Mouse (Mus musculus) intestine, postnatal 0 days (tissue): ENCODE data around the gene Ndufs5. TPM values are rescaled to one million over a fixed set of nuclear protein-coding genes. Genes with fewer than 3 reads are reported as not detected.

ENCODE experiments used
- ATAC-seq: fragments of 200-750 bp; cut with Nextera tagmentation; 2 replicates; pipeline ENCODE4 v1.8.0; 2017; ENCODE audit warnings: mild to moderate bottlenecking, moderate TSS enrichment, moderate library complexity
- H3K27ac ChIP-seq: fragments of 300-500 bp; sonication (generic); 2 replicates; pipeline ENCODE4 v1.5.1; 2014; ENCODE audit warnings: mild to moderate bottlenecking, low read depth, low read length, moderate library complexity
- H3K27me3 ChIP-seq: fragments of 300-500 bp; sonication (generic); replicated peaks from 2 replicates; pipeline ENCODE4 v1.6.1; 2014; ENCODE audit warnings: low read length, mixed read lengths; ENCODE audit not compliant: control insufficient read depth, insufficient read depth
- H3K36me3 ChIP-seq: fragments of 300-500 bp; sonication (generic); 2 replicates; pipeline ENCODE4 v1.6.1; 2014; ENCODE audit warnings: mild to moderate bottlenecking, moderate library complexity; ENCODE audit not compliant: control insufficient read depth, insufficient read depth
- H3K4me1 ChIP-seq: fragments of 300-500 bp; sonication (generic); replicated peaks from 2 replicates; pipeline ENCODE4 v1.6.1; 2014; ENCODE audit warnings: antibody characterized with exemption, low read length, mixed read lengths; ENCODE audit not compliant: control insufficient read depth, insufficient read depth
- H3K4me2 ChIP-seq: fragments of 300-500 bp; sonication (generic); replicated peaks from 2 replicates; pipeline ENCODE4 v1.6.1; 2014; ENCODE audit warnings: low read depth, mild to moderate bottlenecking, moderate library complexity
- H3K4me3 ChIP-seq: fragments of 300-500 bp; sonication (generic); 2 replicates; pipeline ENCODE4 v1.5.1; 2014; ENCODE audit warnings: low read depth, low read length
- H3K9ac ChIP-seq: fragments of 300-500 bp; sonication (generic); 2 replicates; pipeline ENCODE4 v1.6.1; 2014; ENCODE audit warnings: mild to moderate bottlenecking, low read depth, low read length
- H3K9me3 ChIP-seq: fragments of 300-500 bp; sonication (generic); 2 replicates; pipeline ENCODE4 v1.6.1; 2016; ENCODE audit warnings: mixed run types; ENCODE audit not compliant: control insufficient read depth
- CTCF ChIP-seq: sonication (generic); IDR thresholded peaks from 2 replicates; pipeline ENCODE4 v1.5.1; 2016; ENCODE audit warnings: low read depth, mild to moderate bottlenecking, control low read depth, antibody characterized with exemption, moderate library complexity
- WGBS: fragments of 180-500 bp; shearing (Covaris S2); extraction: QIAGEN DNeasy Blood & Tissue Kit; methylation state at CpG from one replicate; pipeline ENCODE4 v1.1.7; 2014; 5-methylcytosine and 5-hydroxymethylcytosine counted together
- polyA plus RNA-seq: library from polyadenylated mRNA; unstranded; fragments of >200 nt; fragmentation: Nextera tagmentation; extraction: Ambion mirVana; gene quantifications from 2 replicates; pipeline ENCODE4 v1.2.1, GENCODE M21; 2015

Gene Ndufs5
- polyA plus RNA-seq = 370 and 395 TPM in 2 replicates

- H3K9ac ChIP-seq = peak within 1 kb of the TSS; percentile 60
- H3K9me3 ChIP-seq = no peaks in the 10 kb centered on the region
- H3K4me3 ChIP-seq = peak within 1 kb of the TSS; percentile 77
- H3K27me3 ChIP-seq = no peaks in the 10 kb centered on the region
- no peak for TF ChIP-seq CTCF
- peak; percentile 99 for ATAC-seq
- under 1% methylated on average over 40 of the region's 40 CpGs for WGBS
- no peaks in the 10 kb centered on the region for H3K4me1 ChIP-seq
- H3K27ac ChIP-seq = peak within 1 kb of the TSS; percentile 55
- peaks cover 4% of the 10 kb centered on the region for H3K36me3 ChIP-seq
- H3K4me2 ChIP-seq = peak within 1 kb of the TSS; percentile 70
Measured at GRCm38 (mm10) chr4:123717574-123718433, at the start of gene Ndufs5. Gene Ndufs5, minus strand, starts transcription at chr4:123718202.

- H3K27ac ChIP-seq = no peak overlapping the region
- WGBS = 54% methylated on average over 6 of the region's 6 CpGs
- no peaks in the 10 kb centered on the region for H3K36me3 ChIP-seq
- H3K4me2 ChIP-seq = no peak overlapping the region
- no peak overlapping the region for H3K4me3 ChIP-seq
- H3K9ac ChIP-seq = no peak overlapping the region
- H3K4me1 ChIP-seq = no peaks in the 10 kb centered on the region
- TF ChIP-seq CTCF = no peak
- H3K9me3 ChIP-seq = no peaks in the 10 kb centered on the region
- H3K27me3 ChIP-seq = no peaks in the 10 kb centered on the region
- no peak for ATAC-seq
Measured at GRCm38 (mm10) chr4:123765071-123765470, 47.1 kb upstream of the Ndufs5 start.

- WGBS = 50% methylated on average over 4 of the region's 4 CpGs
- Histone ChIP-seq H3K9me3 (no peaks in the 10 kb centered on the region), H3K27ac (no peak overlapping the region), H3K9ac (no peak overlapping the region), H3K4me2 (no peak overlapping the region), H3K4me1 (no peaks in the 10 kb centered on the region), H3K4me3 (no peak overlapping the region), H3K27me3 (no peaks in the 10 kb centered on the region), H3K36me3 (no peaks in the 10 kb centered on the region)
- TF ChIP-seq CTCF = peak; percentile 76
- ATAC-seq = peak; percentile 56; the same call in 1 of the 2 replicates
Measured at GRCm38 (mm10) chr4:123758306-123758705, 40.3 kb upstream of the Ndufs5 start.

- Histone ChIP-seq H3K36me3 (no peaks in the 10 kb centered on the region), H3K27me3 (no peaks in the 10 kb centered on the region), H3K4me3 (peak overlapping the region; percentile 99), H3K27ac (no peak overlapping the region), H3K9me3 (no peaks in the 10 kb centered on the region), H3K4me1 (no peaks in the 10 kb centered on the region), H3K9ac (peak overlapping the region; percentile 97), H3K4me2 (peak overlapping the region; percentile 93)
- no peak for TF ChIP-seq CTCF
- ATAC-seq = no peak
- WGBS = 3% methylated on average over 8 of the region's 8 CpGs
Measured at GRCm38 (mm10) chr4:123750707-123751312, 32.8 kb upstream of the Ndufs5 start.

- peak within 1 kb of the TSS; percentile 95 for H3K27ac ChIP-seq
- no peaks in the 10 kb centered on the region for H3K27me3 ChIP-seq
- peak; percentile 74 for TF ChIP-seq CTCF
- H3K9me3 ChIP-seq = no peaks in the 10 kb centered on the region
- H3K36me3 ChIP-seq = no peaks in the 10 kb centered on the region
- H3K4me1 ChIP-seq = no peaks in the 10 kb centered on the region
- H3K4me2 ChIP-seq = peak within 1 kb of the TSS; percentile 93
- H3K4me3 ChIP-seq = peak within 1 kb of the TSS; percentile 99
- peak; percentile 98 for ATAC-seq
- peak within 1 kb of the TSS; percentile 97 for H3K9ac ChIP-seq
- 1% methylated on average over 37 of the region's 46 CpGs for WGBS
Measured at GRCm38 (mm10) chr4:123750152-123750651, 32.2 kb upstream of the Ndufs5 start, which contains the start of gene Akirin1. Gene Akirin1, minus strand, starts transcription at chr4:123750345.

- no peaks in the 10 kb centered on the region for H3K4me1 ChIP-seq
- peak overlapping the region; percentile 97 for H3K9ac ChIP-seq
- peak overlapping the region; percentile 93 for H3K4me2 ChIP-seq
- no peaks in the 10 kb centered on the region for H3K27me3 ChIP-seq
- under 1% methylated on average over 52 of the region's 55 CpGs for WGBS
- TF ChIP-seq CTCF = no peak
- no peaks in the 10 kb centered on the region for H3K9me3 ChIP-seq
- H3K27ac ChIP-seq = peak overlapping the region; percentile 95
- no peaks in the 10 kb centered on the region for H3K36me3 ChIP-seq
- ATAC-seq = peak; percentile 76
- peak overlapping the region; percentile 99 for H3K4me3 ChIP-seq
Measured at GRCm38 (mm10) chr4:123749484-123750130, 31.6 kb upstream of the Ndufs5 start.
